Mouse (Mus musculus) heart, adult 2 months (tissue): ENCODE data around the gene Phf24.
A peak's percentile ranks its signal among the peaks of the same experiment; 100 is the strongest.

Experiments
- CTCF ChIP-seq: fragments of 200-600 bp; IDR thresholded peaks from 2 replicates; pipeline ENCODE4 v1.8.1; 2022; ENCODE audit warnings: antibody characterized with exemption, mild to moderate bottlenecking, moderate library complexity
- EP300 ChIP-seq: fragments of 200-500 bp; IDR thresholded peaks from 2 replicates; pipeline ENCODE4 v1.6.1; 2011; ENCODE audit warnings: low read depth, low read length, control low read depth; ENCODE audit not compliant: insufficient read depth
- POLR2A ChIP-seq: fragments of 200-500 bp; IDR thresholded peaks from 2 replicates; pipeline ENCODE4 v1.6.1; 2011; ENCODE audit warnings: mild to moderate bottlenecking, low read depth, low read length, control low read depth; ENCODE audit not compliant: insufficient read depth

- TF ChIP-seq POLR2A = no peak
- TF ChIP-seq CTCF = peak; percentile 43
- no peak for TF ChIP-seq EP300
These were observed 71.8 kb downstream of the Phf24 start for GRCm38 (mm10) chr4:42988296-42988695.
